Mouse (Mus musculus): ENCODE measurements around the gene Cdipt.

GRCm38 (mm10) chr7:126959780-126960179 lies 15.9 kb upstream of the Cdipt start:
- TF ChIP-seq EP300 (IDR thresholded peaks at IDR 0.05; ENCODE audit: insufficient read depth, low read depth, low read length), result no peak
- no peak for TF ChIP-seq CTCF (IDR thresholded peaks at IDR 0.05)
- no peak for TF ChIP-seq POLR2A (IDR thresholded peaks at IDR 0.05; ENCODE audit: insufficient read depth, low read depth, low read length)

Measured in heart, adult 2 months (tissue).